Mouse (Mus musculus) embryonic facial prominence, embryonic 11.5 days (tissue): ENCODE results near the gene Tex19.2. TPM values are rescaled to one million over a fixed set of nuclear protein-coding genes. Genes with fewer than 3 reads are reported as not detected.

Source experiments
- ATAC-seq: fragments of 200-750 bp; cut with Nextera tagmentation; replicated peaks from 2 replicates; pipeline ENCODE4 v1.8.0; 2017; ENCODE audit warnings: low read depth; ENCODE audit not compliant: insufficient number of reproducible peaks, low FRiP score, low TSS enrichment
- DNase-seq: peaks from one replicate; pipeline ENCODE4 v3.0.0-alpha.2; 2015; ENCODE audit warnings: low spot score
- H3K27ac ChIP-seq: fragments of 300-500 bp; sonication (generic); replicated peaks from 2 replicates; pipeline ENCODE4 v1.5.1; 2014; ENCODE audit warnings: mild to moderate bottlenecking, low read depth, low read length, control low read depth
- H3K27me3 ChIP-seq: fragments of 300-500 bp; sonication (generic); 2 replicates; pipeline ENCODE4 v1.6.1; 2014; ENCODE audit warnings: mild to moderate bottlenecking, low read length, moderate library complexity, mixed read lengths; ENCODE audit not compliant: control insufficient read depth, insufficient read depth
- H3K36me3 ChIP-seq: fragments of 300-500 bp; sonication (generic); replicated peaks from 2 replicates; pipeline ENCODE4 v1.6.1; 2014; ENCODE audit warnings: low read depth, mild to moderate bottlenecking, low read length, moderate library complexity, mixed read lengths; ENCODE audit not compliant: control insufficient read depth, insufficient read depth
- H3K4me1 ChIP-seq: fragments of 300-500 bp; sonication (generic); 2 replicates; pipeline ENCODE4 v1.6.1; 2014; ENCODE audit warnings: low read length, mixed read lengths; ENCODE audit not compliant: control insufficient read depth, insufficient read depth
- H3K4me2 ChIP-seq: fragments of 300-500 bp; sonication (generic); 2 replicates; pipeline ENCODE4 v1.6.1; 2014; ENCODE audit warnings: low read depth, mild to moderate bottlenecking, control low read depth, low read length, moderate library complexity
- H3K4me3 ChIP-seq: fragments of 300-500 bp; sonication (generic); 2 replicates; pipeline ENCODE4 v1.5.1; 2014; ENCODE audit warnings: low read depth, low read length, control low read depth
- H3K9ac ChIP-seq: fragments of 300-500 bp; sonication (generic); replicated peaks from 2 replicates; pipeline ENCODE4 v1.6.1; 2014; ENCODE audit warnings: mild to moderate bottlenecking, control low read depth, low read length
- H3K9me3 ChIP-seq: fragments of 300-500 bp; sonication (generic); replicated peaks from 2 replicates; pipeline ENCODE4 v1.6.1; 2016; ENCODE audit warnings: mild to moderate bottlenecking, low read length, inconsistent platforms, mixed read lengths; ENCODE audit not compliant: control insufficient read depth
- WGBS: fragments of 180-500 bp; shearing (Covaris S2); extraction: QIAGEN DNeasy Blood & Tissue Kit; methylation state at CpG from one replicate; pipeline ENCODE4 v1.1.7; 2014; 5-methylcytosine and 5-hydroxymethylcytosine counted together
- polyA plus RNA-seq: library from polyadenylated mRNA; unstranded; fragments of >200 nt; fragmentation: Nextera tagmentation; extraction: Ambion mirVana; gene quantifications from 2 replicates; pipeline ENCODE4 v1.2.1, GENCODE M21; 2014

Tex19.2 gene
- polyA plus RNA-seq, 1 experiment from 2014 or later, result not detected

- no peak overlapping the region for H3K27ac ChIP-seq
- 80% methylated on average over 4 of the region's 4 CpGs for WGBS
- no peak for ATAC-seq
These were observed 5.0 kb upstream of the Tex19.2 start for GRCm38 (mm10) chr11:121123438-121123837.

DNA sequence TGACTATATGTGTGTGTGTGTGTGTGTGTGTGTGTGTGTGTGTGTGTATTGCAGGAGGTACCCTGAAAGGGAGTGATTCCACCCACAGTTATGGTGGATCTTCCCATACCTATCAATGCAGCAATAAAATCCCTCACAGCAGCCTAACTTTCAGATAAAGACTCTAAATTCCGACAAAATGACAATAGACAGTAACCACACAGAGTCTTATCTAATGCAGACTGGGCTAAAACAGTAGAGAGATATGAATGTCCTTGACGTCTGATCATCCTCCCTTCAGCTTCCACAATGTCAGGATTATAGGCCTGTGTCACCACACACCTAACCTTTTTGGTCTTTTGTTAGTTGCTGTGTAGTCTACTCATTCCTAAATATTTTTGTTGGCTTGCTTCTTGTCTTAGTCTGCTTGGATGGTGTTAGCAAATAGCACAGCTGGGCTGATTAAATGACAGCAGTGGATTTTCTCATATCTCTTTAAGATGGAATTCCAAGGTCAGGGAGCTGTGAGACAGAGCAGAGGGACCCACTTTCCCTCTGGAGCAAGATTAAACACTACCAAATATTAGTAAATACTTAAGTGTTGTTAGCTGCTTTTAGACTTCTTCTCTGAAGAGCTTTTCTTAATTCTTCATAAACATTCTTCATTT, 3.7 kb upstream of the Tex19.2 start:
- WGBS, result 78% methylated on average over 2 of the region's 2 CpGs
- no peak overlapping the region for H3K4me2 ChIP-seq
- H3K4me1 ChIP-seq, result no peaks in the 10 kb centered on the region
- DNase-seq (no peak), ATAC-seq (no peak)
- H3K4me3 ChIP-seq, result no peak overlapping the region
- H3K9ac ChIP-seq, result no peak overlapping the region
- no peak overlapping the region for H3K27ac ChIP-seq
- H3K27me3 ChIP-seq, result no peaks in the 10 kb centered on the region
- no peaks in the 10 kb centered on the region for H3K9me3 ChIP-seq
- no peaks in the 10 kb centered on the region for H3K36me3 ChIP-seq

More at GRCm38 (mm10) chr11:121123438-121123837, 5.0 kb upstream of the Tex19.2 start:
- no peaks in the 10 kb centered on the region for H3K27me3 ChIP-seq
- H3K9me3 ChIP-seq, result no peaks in the 10 kb centered on the region
- no peak for DNase-seq
- H3K36me3 ChIP-seq, result no peaks in the 10 kb centered on the region
- H3K4me1 ChIP-seq, result no peaks in the 10 kb centered on the region
- no peak overlapping the region for H3K9ac ChIP-seq
- no peak overlapping the region for H3K4me2 ChIP-seq
- no peak overlapping the region for H3K4me3 ChIP-seq

GRCm38 (mm10) chr11:121121151-121121550, 2.7 kb upstream of the Tex19.2 start:
- Histone ChIP-seq H3K9me3 (no peaks in the 10 kb centered on the region), H3K4me1 (no peaks in the 10 kb centered on the region), H3K36me3 (no peaks in the 10 kb centered on the region), H3K9ac (no peak overlapping the region), H3K4me2 (no peak overlapping the region), H3K27ac (no peak overlapping the region), H3K27me3 (no peaks in the 10 kb centered on the region), H3K4me3 (no peak overlapping the region)
- DNase-seq, result no peak
- 80% methylated on average over 3 of the region's 3 CpGs for WGBS
- ATAC-seq, result no peak

- no peaks in the 10 kb centered on the region for H3K36me3 ChIP-seq
- H3K27ac ChIP-seq, result no peak overlapping the region
- no peak overlapping the region for H3K4me3 ChIP-seq
- H3K4me1 ChIP-seq, result no peaks in the 10 kb centered on the region
- H3K27me3 ChIP-seq, result no peaks in the 10 kb centered on the region
- no peak overlapping the region for H3K4me2 ChIP-seq
- DNase-seq, result no peak
- ATAC-seq, result no peak
- H3K9me3 ChIP-seq, result no peaks in the 10 kb centered on the region
- WGBS, result 89% methylated on average over 18 of the region's 18 CpGs
- H3K9ac ChIP-seq, result no peak overlapping the region
These were observed 371 bp downstream of the Tex19.2 start for GRCm38 (mm10) chr11:121118106-121118505.

GRCm38 (mm10) chr11:121112091-121112775, 6.2 kb downstream of the Tex19.2 start:
- Histone ChIP-seq H3K4me1 (no peaks in the 10 kb centered on the region), H3K36me3 (no peaks in the 10 kb centered on the region), H3K9me3 (no peaks in the 10 kb centered on the region), H3K4me2 (no peak overlapping the region), H3K27ac (no peak overlapping the region), H3K4me3 (no peak overlapping the region), H3K27me3 (no peaks in the 10 kb centered on the region), H3K9ac (no peak overlapping the region)
- WGBS, result 76% methylated on average over 5 of the region's 5 CpGs
- DNase-seq (no peak), ATAC-seq (no peak)

DNA sequence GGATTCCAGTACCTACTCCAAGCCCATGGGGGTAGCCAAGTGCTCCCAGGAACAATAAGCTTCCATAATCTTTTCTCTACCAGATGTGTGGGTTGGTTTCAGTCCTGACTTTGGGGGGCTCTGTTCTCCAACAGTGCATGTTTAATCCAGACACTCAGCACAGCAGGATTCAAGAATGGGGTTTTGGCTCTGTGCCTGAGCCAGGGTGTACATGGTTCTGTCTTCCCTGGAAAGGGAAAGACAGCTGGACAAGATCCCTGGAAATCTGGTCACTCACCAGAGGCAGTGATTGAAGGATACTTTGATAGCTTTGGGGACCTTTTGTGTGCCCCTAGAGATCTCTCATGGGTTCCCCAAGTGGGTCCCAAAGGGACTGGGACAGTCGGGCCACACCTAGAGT, 6.9 kb downstream of the Tex19.2 start:
- no peaks in the 10 kb centered on the region for H3K36me3 ChIP-seq
- no peak overlapping the region for H3K9ac ChIP-seq
- H3K27ac ChIP-seq, result no peak overlapping the region
- H3K4me1 ChIP-seq, result no peaks in the 10 kb centered on the region
- WGBS, result 82% methylated on average over 1 of the region's 1 CpGs
- DNase-seq, result no peak
- ATAC-seq, result no peak
- H3K4me3 ChIP-seq, result no peak overlapping the region
- no peaks in the 10 kb centered on the region for H3K9me3 ChIP-seq
- H3K4me2 ChIP-seq, result no peak overlapping the region
- no peaks in the 10 kb centered on the region for H3K27me3 ChIP-seq

- Histone ChIP-seq H3K4me3 (no peak overlapping the region), H3K36me3 (no peaks in the 10 kb centered on the region), H3K27ac (no peak overlapping the region), H3K4me2 (no peak overlapping the region), H3K4me1 (no peaks in the 10 kb centered on the region), H3K9me3 (no peaks in the 10 kb centered on the region), H3K27me3 (no peaks in the 10 kb centered on the region), H3K9ac (no peak overlapping the region)
- 89% methylated on average over 3 of the region's 3 CpGs for WGBS
- ATAC-seq (no peak), DNase-seq (no peak)
These were observed 7.4 kb downstream of the Tex19.2 start for GRCm38 (mm10) chr11:121111051-121111450.

GRCm38 (mm10) chr11:121109986-121110385, 8.5 kb downstream of the Tex19.2 start:
- Histone ChIP-seq H3K27ac (no peak overlapping the region), H3K4me1 (no peaks in the 10 kb centered on the region), H3K4me3 (no peak overlapping the region), H3K36me3 (no peaks in the 10 kb centered on the region), H3K4me2 (no peak overlapping the region), H3K27me3 (no peaks in the 10 kb centered on the region), H3K9me3 (no peaks in the 10 kb centered on the region), H3K9ac (no peak overlapping the region)
- DNase-seq, result peak; percentile 35
- ATAC-seq, result no peak
- 33% methylated on average over 2 of the region's 2 CpGs for WGBS
